Mouse (Mus musculus) thymus, adult 2 months (tissue): Measurements from ENCODE around the gene 1700001O22Rik. TPM values are rescaled to one million over a fixed set of nuclear protein-coding genes. Genes with fewer than 3 reads are reported as not detected.

Experiments used
- DNase-seq: peaks from one replicate; pipeline ENCODE4 v3.0.0; 2021
- H3K27ac ChIP-seq: fragments of 200-500 bp; 2 replicates; pipeline ENCODE4 v1.5.1; 2012; ENCODE audit warnings: low read length, control low read depth; ENCODE audit not compliant: control insufficient read depth, insufficient read depth
- H3K27me3 ChIP-seq: fragments of 200-500 bp; 2 replicates; pipeline ENCODE4 v1.6.1; 2012; ENCODE audit warnings: mild to moderate bottlenecking, low read length, moderate library complexity, mixed read lengths; ENCODE audit not compliant: control insufficient read depth, insufficient read depth
- H3K36me3 ChIP-seq: fragments of 200-500 bp; 2 replicates; pipeline ENCODE4 v1.6.1; 2012; ENCODE audit warnings: mild to moderate bottlenecking, low read length, moderate library complexity; ENCODE audit not compliant: control insufficient read depth, insufficient read depth
- H3K4me1 ChIP-seq: fragments of 200-500 bp; replicated peaks from 2 replicates; pipeline ENCODE4 v1.6.1; 2012; ENCODE audit warnings: low read length; ENCODE audit not compliant: control insufficient read depth, insufficient read depth
- H3K4me3 ChIP-seq: fragments of 200-500 bp; 2 replicates; pipeline ENCODE4 v1.5.1; 2012; ENCODE audit warnings: mild to moderate bottlenecking, low read length, control low read depth, moderate library complexity; ENCODE audit not compliant: control insufficient read depth, insufficient read depth
- CTCF ChIP-seq: fragments of 200-500 bp; IDR thresholded peaks from 2 replicates; pipeline ENCODE4 v1.5.1; 2012; ENCODE audit warnings: mild to moderate bottlenecking, control low read depth, low read length, moderate library complexity, borderline replicate concordance; ENCODE audit not compliant: control insufficient read depth, poor library complexity, insufficient read depth; ENCODE audit errors: extremely low read depth
- POLR2A ChIP-seq: fragments of 200-500 bp; IDR thresholded peaks from 2 replicates; pipeline ENCODE4 v1.6.1; 2012; ENCODE audit warnings: mild to moderate bottlenecking, low read length, control low read depth, moderate library complexity; ENCODE audit not compliant: control insufficient read depth, poor library complexity, insufficient read depth; ENCODE audit errors: extremely low read depth
- WGBS: fragments of 180-500 bp; shearing (Covaris S2); methylation state at CpG from one replicate; pipeline ENCODE4 v1.1.7; 2018; 5-methylcytosine and 5-hydroxymethylcytosine counted together
- polyA plus RNA-seq: library from polyadenylated mRNA; depleted of rRNA; stranded (reverse); fragments of >200 nt; gene quantifications from 2 replicates; pipeline ENCODE4 v1.2.3, GENCODE M21; 2012; rRNA removed

1700001O22Rik gene
- polyA plus RNA-seq, 1 experiment: 4.0 TPM

DNA sequence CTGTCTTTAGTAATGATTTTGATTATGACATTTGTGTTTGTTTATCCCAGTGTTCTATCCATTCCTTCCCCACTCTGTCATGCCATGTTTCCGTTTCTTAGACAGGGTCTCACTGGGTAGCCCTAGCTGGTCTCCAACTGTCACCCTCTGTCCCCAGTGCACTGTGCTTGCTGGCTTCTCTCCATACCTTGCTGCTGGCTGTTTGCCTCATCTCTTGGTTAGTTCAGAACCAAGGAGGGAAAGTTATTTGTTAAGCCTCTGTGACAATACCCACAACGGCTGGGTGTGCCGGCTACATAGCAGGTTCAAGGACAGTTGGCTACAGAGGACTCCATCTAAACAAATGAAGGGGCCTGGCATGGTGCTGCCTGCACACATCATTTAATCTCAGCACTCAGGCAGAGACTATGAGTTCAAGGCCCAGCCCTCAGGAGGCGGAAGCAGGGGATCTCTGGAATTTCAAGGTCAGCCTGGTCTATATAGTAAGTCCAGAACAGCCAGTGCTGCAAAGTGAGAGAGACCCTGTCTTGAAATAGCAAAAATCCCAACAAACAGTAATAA, 55.8 kb downstream of the 1700001O22Rik start:
- WGBS: 97% methylated on average over 4 of the region's 4 CpGs
- Histone ChIP-seq H3K4me3 (no peak overlapping the region), H3K4me1 (0 out of 2 replicates have a peak, but pooled peaks cover 2% of the 10 kb centered on the region), H3K36me3 (no peaks in the 10 kb centered on the region), H3K27me3 (no peaks in the 10 kb centered on the region), H3K27ac (no peak overlapping the region)
- TF ChIP-seq POLR2A: no peak
- TF ChIP-seq CTCF: no peak
- no peak for DNase-seq

Other genes with a start within 250 kb of the 1700001O22Rik start
- gene Cstad, start 208.6 kb downstream of the 1700001O22Rik start, polyA plus RNA-seq: 1.7 and 2.9 TPM in 2 replicates
- gene Ntmt1, start 4.2 kb upstream of the 1700001O22Rik start, polyA plus RNA-seq: 30.5 and 33.9 TPM in 2 replicates
- gene Asb6, start 26.7 kb upstream of the 1700001O22Rik start, polyA plus RNA-seq: 97.6 and 103 TPM in 2 replicates
- gene Prrx2, start 31.3 kb upstream of the 1700001O22Rik start, polyA plus RNA-seq: 2.2 and 2.5 TPM in 2 replicates
- gene Ptges, start 126.2 kb upstream of the 1700001O22Rik start, polyA plus RNA-seq: 10.1 and 12.3 TPM in 2 replicates
- 35.5 and 41.7 TPM in 2 replicates for gene Tor1b, start 149.3 kb upstream of the 1700001O22Rik start, polyA plus RNA-seq
- 61.1 and 65.7 TPM in 2 replicates for gene Tor1a, start 164.3 kb upstream of the 1700001O22Rik start, polyA plus RNA-seq
- gene BC005624, start 178.5 kb upstream of the 1700001O22Rik start, polyA plus RNA-seq: 29.8 and 37.9 TPM in 2 replicates
- 21.0 and 24.9 TPM in 2 replicates for gene Usp20, start 178.6 kb upstream of the 1700001O22Rik start, polyA plus RNA-seq